Mouse (Mus musculus) C2C12 (cell line): ENCODE results near the gene Atp1b3.

ENCODE experiments used
- CTCF ChIP-seq: IDR thresholded peaks from one replicate; pipeline ENCODE4 v1.5.1; 2011; ENCODE audit not compliant: control insufficient read depth, insufficient read depth, insufficient read length
- MAX ChIP-seq: IDR thresholded peaks from one replicate; pipeline ENCODE4 v1.6.1; 2011; ENCODE audit warnings: mild to moderate bottlenecking, control low read depth
- MYOD1 ChIP-seq: IDR thresholded peaks from one replicate; pipeline ENCODE4 v1.6.1; 2011; ENCODE audit warnings: low read depth; ENCODE audit not compliant: control insufficient read depth, insufficient read length
- USF1 ChIP-seq: IDR thresholded peaks from one replicate; pipeline ENCODE4 v1.6.1; 2011; ENCODE audit warnings: low read depth, mild to moderate bottlenecking, control low read depth, moderate library complexity

DNA sequence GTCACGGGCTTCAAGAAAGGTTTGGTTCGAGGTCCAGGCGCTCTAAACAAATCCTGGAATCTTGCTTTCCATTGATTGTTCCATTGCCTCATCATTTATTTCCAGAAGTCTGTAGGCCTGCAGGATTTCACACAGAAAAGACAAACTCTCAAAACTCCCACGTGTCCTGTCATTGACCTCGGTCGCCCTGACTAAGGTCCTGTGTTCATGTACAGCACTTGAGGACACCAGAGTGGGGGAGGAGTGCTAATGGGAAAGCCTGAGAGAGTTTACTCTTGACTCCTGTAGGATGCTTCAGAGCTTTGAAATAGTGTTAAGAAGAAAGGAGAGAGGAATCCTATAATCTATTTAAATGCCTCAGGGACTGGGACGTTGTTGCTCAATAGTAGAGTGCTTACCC is 15.3 kb upstream of the Atp1b3 start:
- TF ChIP-seq CTCF, result no peak
- no peak for TF ChIP-seq MYOD1
- no peak for TF ChIP-seq USF1
- TF ChIP-seq MAX, result no peak
